Mouse (Mus musculus): ENCODE data around the gene Capg.

The Capg gene

DNA sequence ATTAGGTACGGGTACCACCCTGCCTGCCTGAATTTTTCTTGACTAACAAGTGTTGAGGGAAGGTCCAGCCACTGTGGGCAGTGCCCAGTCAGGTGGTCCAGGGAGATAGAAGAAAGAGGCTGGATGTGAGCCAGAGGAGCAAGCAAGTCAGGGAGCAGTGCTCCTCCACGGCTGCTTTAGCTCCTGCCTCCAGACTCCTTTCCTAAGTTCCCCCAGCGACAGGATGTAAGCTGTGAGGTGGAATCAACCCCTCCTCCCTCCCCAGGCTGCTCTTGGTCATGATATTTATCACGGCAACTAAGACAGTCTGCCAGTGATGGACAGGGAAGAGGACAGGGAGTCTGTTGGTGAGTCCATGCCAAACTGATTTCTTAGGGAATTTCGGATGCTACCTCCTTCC lies 49.7 kb downstream of the Capg start:
- in situ Hi-C loops (cut with MboI; ENCODE audit: low pct_unique_long_range_greater_than_20kb in 1 of 2, low sequenced_read_pairs in 2 of 2, unreplicated experiment in 1 of 2), result no loop called here

DNA sequence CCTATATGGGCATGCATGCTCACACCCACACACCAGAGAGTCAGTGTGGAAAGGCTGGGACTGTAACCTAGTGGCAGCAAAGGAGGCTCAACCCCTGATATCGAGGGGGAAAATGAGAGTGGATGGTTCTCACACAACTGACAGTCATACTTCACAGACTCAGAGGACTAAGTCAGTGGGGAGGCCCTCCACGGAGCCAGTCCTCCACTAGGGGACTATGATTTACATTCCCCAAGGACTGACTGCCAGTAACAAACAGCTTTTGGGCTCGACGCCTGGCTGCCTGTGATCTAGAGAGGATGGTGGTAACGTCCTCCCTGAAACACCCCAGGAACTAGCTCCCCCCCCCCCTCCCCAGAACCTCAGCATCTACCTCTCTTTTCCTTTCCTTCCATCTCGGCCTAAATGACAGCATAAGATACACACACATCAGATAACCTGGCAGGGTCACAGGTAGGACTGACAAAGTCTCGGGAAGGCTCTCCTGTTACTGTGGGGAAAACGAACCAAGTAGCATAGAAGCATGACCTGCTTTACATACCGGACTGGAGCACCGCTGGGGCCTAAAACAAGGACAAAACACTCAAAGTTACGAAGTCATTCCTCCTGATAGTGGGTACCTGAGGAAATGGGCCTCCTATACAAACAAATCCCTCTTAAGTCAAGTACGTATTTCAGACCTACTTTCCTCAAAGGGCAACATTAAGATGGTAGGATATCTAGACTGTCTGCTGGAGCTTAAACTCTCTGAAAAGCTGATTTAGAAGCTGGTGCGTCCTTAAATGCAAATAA lies 53.1 kb downstream of the Capg start:
- in situ Hi-C loops (cut with MboI; ENCODE audit: low pct_unique_long_range_greater_than_20kb in 1 of 2, low sequenced_read_pairs in 2 of 2, unreplicated experiment in 1 of 2), result no loop called here

GRCm38 (mm10) chr6:72597956-72598753 lies 54.0 kb downstream of the Capg start, which contains the start of the genes Elmod3 and Retsat:
Elmod3 (minus strand) TSS chr6:72598413.
Retsat (plus strand) TSS chr6:72598475.
- in situ Hi-C loops (cut with MboI; ENCODE audit: low pct_unique_long_range_greater_than_20kb in 1 of 2, low sequenced_read_pairs in 2 of 2, unreplicated experiment in 1 of 2), result no loop called here

DNA sequence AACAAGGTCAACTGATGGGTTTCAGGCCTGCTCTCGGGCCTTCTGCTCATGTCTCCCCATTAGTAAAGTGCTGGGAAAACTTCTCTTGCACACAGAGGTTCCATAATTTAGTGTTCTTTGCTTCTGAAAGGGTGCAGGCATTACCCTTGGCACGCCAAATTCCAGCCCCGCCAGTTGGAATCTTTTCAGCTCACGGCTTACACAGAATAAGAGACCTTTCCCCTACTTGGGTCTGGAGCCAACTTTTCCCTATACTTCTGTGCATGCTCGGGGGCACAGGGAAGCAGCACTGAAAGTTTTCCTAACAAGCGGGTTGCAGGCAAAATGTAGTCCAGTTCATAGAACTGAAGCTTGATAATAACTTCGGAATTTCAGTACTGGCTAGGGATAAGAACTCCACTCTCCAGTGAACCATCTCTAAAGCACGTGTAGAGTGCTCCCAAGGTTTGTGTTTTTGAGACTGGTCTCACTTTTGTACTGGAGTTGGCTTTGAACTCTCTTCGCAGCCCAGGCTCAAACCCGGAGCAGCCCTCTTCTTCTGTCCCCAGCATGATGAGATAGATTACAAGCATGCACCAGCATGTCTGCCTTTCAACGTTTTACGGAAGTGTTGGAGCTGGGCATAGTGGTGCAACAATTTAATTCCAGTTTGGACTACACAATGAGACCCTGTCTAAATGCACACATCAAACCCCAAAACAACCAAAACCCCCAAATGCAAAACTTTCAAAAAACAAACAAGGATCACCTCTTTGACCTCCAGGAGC lies 54.8 kb downstream of the Capg start:
- in situ Hi-C loops (cut with MboI; ENCODE audit: low pct_unique_long_range_greater_than_20kb in 1 of 2, low sequenced_read_pairs in 2 of 2, unreplicated experiment in 1 of 2), result no loop called here

- in situ Hi-C loops (cut with MboI; ENCODE audit: low pct_unique_long_range_greater_than_20kb in 1 of 2, low sequenced_read_pairs in 2 of 2, unreplicated experiment in 1 of 2), result no loop called here
Observed at GRCm38 (mm10) chr6:72600216-72600615, 56.0 kb downstream of the Capg start.

- in situ Hi-C loops (cut with MboI; ENCODE audit: low pct_unique_long_range_greater_than_20kb in 1 of 2, low sequenced_read_pairs in 2 of 2, unreplicated experiment in 1 of 2), result no loop called here
Observed at GRCm38 (mm10) chr6:72600771-72601170, 56.6 kb downstream of the Capg start.

DNA sequence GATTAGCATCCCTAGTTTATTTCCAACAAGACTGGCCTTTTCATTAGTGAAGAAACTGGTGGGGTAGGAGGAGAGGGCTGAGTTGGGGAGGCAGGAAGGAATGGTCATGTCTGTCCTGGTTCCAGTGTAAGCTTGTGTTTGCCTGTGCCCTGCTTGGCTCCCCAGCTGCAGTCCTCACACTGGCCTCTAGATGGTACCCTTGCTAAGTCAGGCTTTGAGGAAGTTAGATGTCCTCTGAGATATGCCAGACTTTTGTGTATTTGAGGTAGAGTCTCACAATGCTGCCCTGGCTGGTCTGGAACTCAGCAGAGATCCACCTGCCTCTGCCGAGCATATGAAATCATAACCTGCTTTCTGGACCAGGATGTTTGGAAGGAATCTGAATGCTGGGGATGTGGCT lies 57.5 kb downstream of the Capg start:
- in situ Hi-C loops (cut with MboI; ENCODE audit: low pct_unique_long_range_greater_than_20kb in 1 of 2, low sequenced_read_pairs in 2 of 2, unreplicated experiment in 1 of 2), result no loop called here

DNA sequence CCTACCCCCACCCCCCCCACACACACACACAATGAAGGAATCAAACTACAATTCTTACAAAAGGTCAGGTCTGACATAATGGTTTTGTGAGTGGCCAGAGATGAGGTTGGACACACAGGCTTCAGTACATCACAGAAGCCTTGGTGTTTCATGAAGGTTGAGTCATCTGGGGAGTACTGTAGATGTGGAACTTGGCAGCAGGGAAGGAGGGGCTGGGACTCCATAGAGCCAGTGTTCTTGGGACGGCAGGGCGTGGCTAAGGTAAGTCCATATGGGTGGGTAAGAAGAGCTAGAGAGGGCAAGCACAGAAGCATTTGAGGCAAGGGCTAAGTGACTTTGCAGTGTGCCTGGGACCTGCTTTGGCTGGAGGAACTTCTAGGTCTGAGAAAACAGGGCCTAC lies 59.9 kb downstream of the Capg start:
- in situ Hi-C loops (cut with MboI; ENCODE audit: low pct_unique_long_range_greater_than_20kb in 1 of 2, low sequenced_read_pairs in 2 of 2, unreplicated experiment in 1 of 2), result no loop called here

DNA sequence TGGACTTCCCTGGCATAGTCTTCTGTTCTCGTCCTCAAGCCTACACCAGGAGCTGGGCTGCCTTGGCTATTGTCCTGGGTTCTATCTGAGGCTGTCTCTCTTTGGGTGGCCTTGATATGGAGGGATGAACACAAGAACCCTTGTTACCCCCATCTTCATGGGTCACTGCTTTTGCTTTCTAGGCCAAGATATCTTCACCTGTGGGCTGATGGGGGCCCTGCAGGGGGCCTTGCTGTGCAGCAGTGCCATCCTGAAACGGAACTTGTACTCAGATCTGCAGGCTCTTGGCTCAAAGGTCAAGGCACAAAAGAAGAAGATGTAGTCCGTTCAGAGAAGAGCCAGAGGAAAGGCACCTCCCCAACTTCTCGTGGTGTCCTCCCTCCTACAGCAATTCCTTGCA lies 62.9 kb downstream of the Capg start:
- in situ Hi-C loops (cut with MboI; ENCODE audit: low pct_unique_long_range_greater_than_20kb in 1 of 2, low sequenced_read_pairs in 2 of 2, unreplicated experiment in 1 of 2), result no loop called here

GRCm38 (mm10) chr6:72607676-72608075 lies 63.5 kb downstream of the Capg start:
- in situ Hi-C loops (cut with MboI; ENCODE audit: low pct_unique_long_range_greater_than_20kb in 1 of 2, low sequenced_read_pairs in 2 of 2, unreplicated experiment in 1 of 2), result no loop called here

- in situ Hi-C loops (cut with MboI; ENCODE audit: low pct_unique_long_range_greater_than_20kb in 1 of 2, low sequenced_read_pairs in 2 of 2, unreplicated experiment in 1 of 2), result no loop called here
Observed at GRCm38 (mm10) chr6:72608662-72609184, 64.5 kb downstream of the Capg start.

DNA sequence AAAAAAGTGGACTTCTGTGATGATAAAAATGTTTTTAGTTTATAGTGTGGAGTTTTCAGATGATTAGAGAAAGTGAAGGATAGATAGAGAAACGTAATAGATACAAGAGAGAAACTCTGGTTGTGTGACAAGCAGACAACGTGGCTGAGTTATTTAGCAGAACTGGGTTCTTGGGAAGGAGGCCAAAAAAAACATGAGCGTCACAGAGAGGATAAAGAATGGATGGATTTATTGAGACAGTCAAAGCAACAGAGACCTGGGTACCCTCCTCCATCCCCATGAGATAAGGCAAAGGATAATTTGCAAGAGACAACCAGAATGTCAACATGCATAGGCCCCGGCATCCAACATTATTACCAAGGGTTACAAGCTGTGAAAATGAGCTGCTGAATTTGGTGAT lies 66.1 kb downstream of the Capg start:
- in situ Hi-C loops (cut with MboI; ENCODE audit: low pct_unique_long_range_greater_than_20kb in 1 of 2, low sequenced_read_pairs in 2 of 2, unreplicated experiment in 1 of 2), result no loop called here

All from mouse embryonic stem cell (cell line).